Mouse (Mus musculus) neural tube, embryonic 12.5 days (tissue): Measurements from ENCODE around the gene Fcgr3. TPM values are rescaled to one million over a fixed set of nuclear protein-coding genes. Genes with fewer than 3 reads are reported as not detected.
A peak's percentile ranks its signal among the peaks of the same experiment; 100 is the strongest.
"Not testable (repeated sequence)": the region's sequence is repeated elsewhere in the genome, so short reads cannot be mapped to it uniquely, and the experiment has no call there.

Experiments used
- ATAC-seq: fragments of 200-750 bp; cut with Nextera tagmentation; 2 replicates; pipeline ENCODE4 v1.8.0; 2017; ENCODE audit warnings: low read depth, mild to moderate bottlenecking, moderate TSS enrichment, moderate library complexity; ENCODE audit not compliant: low FRiP score
- H3K27ac ChIP-seq: fragments of 300-500 bp; sonication (generic); 2 replicates; pipeline ENCODE4 v1.5.1; 2016
- H3K27me3 ChIP-seq: fragments of 300-500 bp; sonication (generic); replicated peaks from 2 replicates; pipeline ENCODE4 v1.6.1; 2016; ENCODE audit warnings: mild to moderate bottlenecking
- H3K36me3 ChIP-seq: fragments of 300-500 bp; sonication (generic); 2 replicates; pipeline ENCODE4 v1.6.1; 2016; ENCODE audit warnings: mild to moderate bottlenecking
- H3K4me1 ChIP-seq: fragments of 300-500 bp; sonication (generic); 2 replicates; pipeline ENCODE4 v1.6.1; 2016
- H3K4me2 ChIP-seq: fragments of 300-500 bp; sonication (generic); replicated peaks from 2 replicates; pipeline ENCODE4 v1.6.1; 2016; ENCODE audit warnings: mild to moderate bottlenecking
- H3K4me3 ChIP-seq: fragments of 300-500 bp; sonication (generic); 2 replicates; pipeline ENCODE4 v1.5.1; 2016
- H3K9ac ChIP-seq: fragments of 300-500 bp; sonication (generic); 2 replicates; pipeline ENCODE4 v1.6.1; 2016; ENCODE audit warnings: mild to moderate bottlenecking
- H3K9me3 ChIP-seq: fragments of 300-500 bp; sonication (generic); 2 replicates; pipeline ENCODE4 v1.6.1; 2016; ENCODE audit warnings: mild to moderate bottlenecking
- WGBS: fragments of 180-500 bp; shearing (Covaris S2); methylation state at CpG from one replicate; pipeline ENCODE4 v1.1.7; 2016; 5-methylcytosine and 5-hydroxymethylcytosine counted together
- polyA plus RNA-seq: library from polyadenylated mRNA; unstranded; fragments of >200 nt; fragmentation: Nextera tagmentation; extraction: Ambion mirVana; gene quantifications from 2 replicates; pipeline ENCODE4 v1.2.1, GENCODE M21; 2016

The Fcgr3 gene
- 6.9 and 7.4 TPM in 2 replicates for polyA plus RNA-seq

- H3K27ac ChIP-seq, H3K4me1 ChIP-seq, H3K36me3 ChIP-seq, H3K9me3 ChIP-seq: not testable (repeated sequence)
- 2% methylated on average over 47 of the region's 75 CpGs for WGBS
- H3K9ac ChIP-seq = 0 out of 2 replicates have a peak within 1 kb of the TSS, but pooled peaks have one; percentile 6
- ATAC-seq = peak; percentile 70
- peak within 1 kb of the TSS; percentile 52 for H3K4me2 ChIP-seq
- H3K27me3 ChIP-seq = peaks cover 38% of the 10 kb centered on the region
- H3K4me3 ChIP-seq = peak within 1 kb of the TSS; percentile 35
Measured at GRCm38 (mm10) chr1:171064491-171065242, at the start of gene Fcgr3. TSS of gene Fcgr3 (minus strand) at chr1:171064935.

- ATAC-seq = peak; percentile 19
- Histone ChIP-seq H3K9me3 (no peaks in the 10 kb centered on the region), H3K27ac (no peak within 1 kb of the TSS), H3K4me3 (peak within 1 kb of the TSS; percentile 42), H3K36me3 (no peaks in the 10 kb centered on the region), H3K9ac (peak within 1 kb of the TSS; percentile 62), H3K4me2 (peak within 1 kb of the TSS; percentile 69), H3K27me3 (no peaks in the 10 kb centered on the region), H3K4me1 (peaks cover 15% of the 10 kb centered on the region)
- WGBS = 2% methylated on average over 24 of the region's 24 CpGs
Measured at GRCm38 (mm10) chr1:171113873-171114299, 49.2 kb upstream of the Fcgr3 start, which contains the start of gene Cfap126. TSS of gene Cfap126 (plus strand) at chr1:171113918.

- H3K9me3 ChIP-seq = no peaks in the 10 kb centered on the region
- no peak overlapping the region for H3K4me3 ChIP-seq
- no peaks in the 10 kb centered on the region for H3K36me3 ChIP-seq
- no peak overlapping the region for H3K27ac ChIP-seq
- 81% methylated on average over 4 of the region's 4 CpGs for WGBS
- H3K27me3 ChIP-seq = no peaks in the 10 kb centered on the region
- H3K9ac ChIP-seq = no peak overlapping the region
- ATAC-seq = no peak
- H3K4me2 ChIP-seq = no peak overlapping the region; the same call in 1 of the 2 replicates
- peaks cover 15% of the 10 kb centered on the region for H3K4me1 ChIP-seq
Measured at GRCm38 (mm10) chr1:171112986-171113385, 48.3 kb upstream of the Fcgr3 start.

- WGBS = 3% methylated on average over 15 of the region's 15 CpGs
- no peaks in the 10 kb centered on the region for H3K9me3 ChIP-seq
- no peaks in the 10 kb centered on the region for H3K27me3 ChIP-seq
- peak overlapping the region; percentile 64 for H3K4me2 ChIP-seq
- H3K9ac ChIP-seq = 0 out of 2 replicates have a peak overlapping the region, but pooled peaks have one; percentile 38
- peaks cover 15% of the 10 kb centered on the region for H3K4me1 ChIP-seq
- H3K36me3 ChIP-seq = no peaks in the 10 kb centered on the region
- peak overlapping the region; percentile 47 for H3K4me3 ChIP-seq
- 0 out of 2 replicates have a peak, but pooled peaks have one; percentile 11 for ATAC-seq
- H3K27ac ChIP-seq = no peak overlapping the region
Measured at GRCm38 (mm10) chr1:171111781-171112575, 47.2 kb upstream of the Fcgr3 start.

- ATAC-seq = peak; percentile 90
- under 1% methylated on average over 38 of the region's 38 CpGs for WGBS
- Histone ChIP-seq H3K27me3 (no peaks in the 10 kb centered on the region), H3K4me2 (peak overlapping the region; percentile 64), H3K9ac (peak overlapping the region; percentile 48), H3K9me3 (no peaks in the 10 kb centered on the region), H3K4me1 (peaks cover 15% of the 10 kb centered on the region), H3K27ac (0 out of 2 replicates have a peak overlapping the region, but pooled peaks have one; percentile 3), H3K36me3 (no peaks in the 10 kb centered on the region), H3K4me3 (peak overlapping the region; percentile 47)
Measured at GRCm38 (mm10) chr1:171111020-171111780, 46.5 kb upstream of the Fcgr3 start.

GRCm38 (mm10) chr1:171110659-171111019, 45.9 kb upstream of the Fcgr3 start:
- Histone ChIP-seq H3K4me2 (peak overlapping the region; percentile 64), H3K27ac (0 out of 2 replicates have a peak overlapping the region, but pooled peaks have one; percentile 3), H3K4me1 (peaks cover 15% of the 10 kb centered on the region), H3K9ac (peak overlapping the region; percentile 48), H3K27me3 (no peaks in the 10 kb centered on the region), H3K9me3 (no peaks in the 10 kb centered on the region), H3K36me3 (no peaks in the 10 kb centered on the region), H3K4me3 (peak overlapping the region; percentile 47)
- ATAC-seq = peak; percentile 55
- 12% methylated on average over 15 of the region's 15 CpGs for WGBS

GRCm38 (mm10) chr1:171109620-171110019, 44.9 kb upstream of the Fcgr3 start:
- WGBS = 36% methylated on average over 9 of the region's 9 CpGs
- Histone ChIP-seq H3K9me3 (no peaks in the 10 kb centered on the region), H3K4me1 (peaks cover 15% of the 10 kb centered on the region), H3K36me3 (no peaks in the 10 kb centered on the region), H3K27ac (no peak overlapping the region), H3K4me3 (no peak overlapping the region), H3K4me2 (no peak overlapping the region; the same call in 1 of the 2 replicates), H3K9ac (no peak overlapping the region), H3K27me3 (no peaks in the 10 kb centered on the region)
- ATAC-seq = no peak

- WGBS = 69% methylated on average over 6 of the region's 6 CpGs
- no peaks in the 10 kb centered on the region for H3K9me3 ChIP-seq
- no peak overlapping the region for H3K27ac ChIP-seq
- H3K4me1 ChIP-seq = peaks cover 7% of the 10 kb centered on the region; the same call in 1 of the 2 replicates
- H3K9ac ChIP-seq = no peak overlapping the region
- no peak for ATAC-seq
- H3K36me3 ChIP-seq = no peaks in the 10 kb centered on the region
- no peak overlapping the region for H3K4me2 ChIP-seq
- H3K4me3 ChIP-seq = no peak overlapping the region
- H3K27me3 ChIP-seq = no peaks in the 10 kb centered on the region
Measured at GRCm38 (mm10) chr1:171105226-171105625, 40.5 kb upstream of the Fcgr3 start.

GRCm38 (mm10) chr1:171103179-171103840, 38.6 kb upstream of the Fcgr3 start:
- ATAC-seq = peak; percentile 0; the same call in 1 of the 2 replicates
- H3K36me3 ChIP-seq = no peaks in the 10 kb centered on the region
- H3K27ac ChIP-seq = no peak overlapping the region
- H3K9me3 ChIP-seq = no peaks in the 10 kb centered on the region
- H3K27me3 ChIP-seq = no peaks in the 10 kb centered on the region
- peaks cover 6% of the 10 kb centered on the region; the same call in 1 of the 2 replicates for H3K4me1 ChIP-seq
- peak overlapping the region; percentile 64 for H3K4me2 ChIP-seq
- H3K9ac ChIP-seq = no peak overlapping the region; the same call in 1 of the 2 replicates
- 13% methylated on average over 10 of the region's 10 CpGs for WGBS
- peak overlapping the region; percentile 16 for H3K4me3 ChIP-seq

GRCm38 (mm10) chr1:171102547-171103177, 37.9 kb upstream of the Fcgr3 start:
- ATAC-seq = peak; percentile 94
- H3K27me3 ChIP-seq = no peaks in the 10 kb centered on the region; the same call in 1 of the 2 replicates
- no peaks in the 10 kb centered on the region for H3K36me3 ChIP-seq
- H3K4me2 ChIP-seq = peak overlapping the region; percentile 64
- H3K9ac ChIP-seq = peak overlapping the region; percentile 47; the same call in 1 of the 2 replicates
- H3K4me3 ChIP-seq = peak overlapping the region; percentile 69
- no peak overlapping the region for H3K27ac ChIP-seq
- WGBS = under 1% methylated on average over 35 of the region's 35 CpGs
- H3K9me3 ChIP-seq = no peaks in the 10 kb centered on the region
- peaks cover 6% of the 10 kb centered on the region; the same call in 1 of the 2 replicates for H3K4me1 ChIP-seq
